Mouse (Mus musculus) testis, adult 2 months (tissue): ENCODE data around the gene Ctxn2. TPM values are rescaled to one million over a fixed set of nuclear protein-coding genes. Genes with fewer than 3 reads are reported as not detected.

Experiments used
- H3K27ac ChIP-seq: fragments of 200-500 bp; 2 replicates; pipeline ENCODE4 v1.5.1; 2012; ENCODE audit warnings: low read depth, low read length; ENCODE audit not compliant: control insufficient read depth, insufficient read depth
- H3K27me3 ChIP-seq: fragments of 200-500 bp; 2 replicates; pipeline ENCODE4 v1.6.1; 2012; ENCODE audit warnings: mild to moderate bottlenecking, low read length, moderate library complexity; ENCODE audit not compliant: control insufficient read depth, insufficient read depth
- H3K36me3 ChIP-seq: fragments of 200-500 bp; 2 replicates; pipeline ENCODE4 v1.6.1; 2012; ENCODE audit warnings: mild to moderate bottlenecking, low read length; ENCODE audit not compliant: control insufficient read depth, insufficient read depth
- H3K4me1 ChIP-seq: fragments of 200-500 bp; 2 replicates; pipeline ENCODE4 v1.6.1; 2012; ENCODE audit warnings: low read length; ENCODE audit not compliant: control insufficient read depth, insufficient read depth
- H3K4me3 ChIP-seq: fragments of 200-500 bp; 2 replicates; pipeline ENCODE4 v1.5.1; 2012; ENCODE audit warnings: low read depth, mild to moderate bottlenecking, low read length, moderate library complexity, mixed read lengths; ENCODE audit not compliant: control insufficient read depth
- CTCF ChIP-seq: fragments of 200-500 bp; IDR thresholded peaks from 2 replicates; pipeline ENCODE4 v1.5.1; 2012; ENCODE audit warnings: low read depth, mild to moderate bottlenecking, inconsistent platforms, low read length, moderate library complexity; ENCODE audit not compliant: control insufficient read depth, insufficient read depth, insufficient replicate concordance
- POLR2A ChIP-seq: fragments of 200-500 bp; IDR thresholded peaks from 2 replicates; pipeline ENCODE4 v1.6.1; 2012; ENCODE audit warnings: low read depth, mild to moderate bottlenecking, inconsistent platforms, low read length, moderate library complexity; ENCODE audit not compliant: control insufficient read depth
- polyA plus RNA-seq: library from polyadenylated mRNA; depleted of rRNA; stranded (reverse); fragments of >200 nt; gene quantifications from 2 replicates; pipeline ENCODE4 v1.2.3, GENCODE M21; 2012; rRNA removed

Ctxn2 gene
- polyA plus RNA-seq, 1 experiment: 0.80 TPM

- Histone ChIP-seq H3K4me1 (no peaks in the 10 kb centered on the region), H3K27me3 (no peaks in the 10 kb centered on the region), H3K36me3 (no peaks in the 10 kb centered on the region), H3K4me3 (no peak overlapping the region), H3K27ac (no peak overlapping the region)
- TF ChIP-seq POLR2A (no peak), CTCF (no peak)
Observed at GRCm38 (mm10) chr2:125196771-125197170, 60.3 kb downstream of the Ctxn2 start.

Other genes with a start within 250 kb of the Ctxn2 start
- 0.18 and 0.19 TPM in 2 replicates for gene Slc24a5, start 68.6 kb upstream of the Ctxn2 start, polyA plus RNA-seq
- 21.3 and 31.8 TPM in 2 replicates for gene Myef2, start 13.0 kb upstream of the Ctxn2 start, polyA plus RNA-seq
- gene Slc12a1, start 15.8 kb downstream of the Ctxn2 start, polyA plus RNA-seq: 0.14 and 0.22 TPM in 2 replicates
- 21.8 and 31.2 TPM in 2 replicates for gene Dut, start 110.5 kb downstream of the Ctxn2 start, polyA plus RNA-seq